Mouse (Mus musculus): ENCODE results near the gene Ppm1n.
A peak's percentile ranks its signal among the peaks of the same experiment; 100 is the strongest.
"Not testable (repeated sequence)": the region's sequence is repeated elsewhere in the genome, so short reads cannot be mapped to it uniquely, and the experiment has no call there.

Gene Ppm1n

DNA sequence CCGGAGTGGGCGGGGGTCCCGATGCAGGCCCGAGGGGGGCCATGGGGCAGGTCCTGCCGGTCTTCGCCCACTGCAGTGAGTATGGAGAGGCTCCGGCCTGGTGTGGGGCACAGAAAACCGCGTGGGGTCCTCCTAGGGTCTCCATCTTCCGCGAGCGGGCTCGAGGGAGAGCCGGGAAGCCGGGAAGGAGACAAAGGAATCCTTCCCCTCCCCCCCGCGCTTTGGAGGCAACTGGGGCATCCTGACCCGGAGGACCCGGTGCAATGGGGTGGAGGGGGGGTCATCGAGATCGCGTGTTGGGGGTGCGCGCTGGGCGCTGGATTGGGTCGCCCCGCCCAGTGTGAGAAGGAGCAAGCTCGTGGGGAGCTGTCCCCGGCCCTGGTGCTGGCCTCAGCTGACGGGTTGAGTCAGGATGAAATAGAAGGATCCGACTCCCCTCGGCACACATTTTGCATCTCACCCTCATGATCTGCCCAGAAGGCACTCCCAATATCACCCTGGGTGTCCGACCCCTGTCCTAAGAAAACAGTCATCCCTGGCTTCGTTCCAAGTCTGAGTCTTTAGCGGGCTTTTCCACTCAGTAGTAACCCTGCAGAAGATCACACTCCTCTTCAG, 3.0 kb upstream of the Ppm1n start:
- no peak for DNase-seq (ENCODE audit: low read depth, low spot score)

DNA sequence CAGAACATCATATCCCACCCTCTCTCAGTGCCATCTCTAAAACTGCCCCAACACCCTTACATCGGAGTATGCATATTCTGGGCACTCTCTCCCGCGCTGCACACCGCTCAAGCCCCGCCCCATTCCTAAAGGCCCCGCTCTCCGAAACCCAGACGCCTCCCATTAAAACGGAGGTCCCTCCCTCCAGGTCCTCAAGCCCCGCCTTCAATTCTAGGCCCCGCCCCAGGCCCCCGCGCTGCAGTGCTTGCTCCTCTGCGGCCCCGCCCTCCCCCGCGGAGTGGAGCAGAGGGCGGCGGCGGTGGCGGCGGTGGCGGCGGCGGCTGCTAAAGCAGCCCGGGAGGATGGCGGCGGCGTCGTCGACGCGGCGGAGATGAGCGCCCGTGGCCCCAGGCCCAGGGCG, 2.5 kb upstream of the Ppm1n start, which contains the start of gene Rtn2:
Gene Rtn2 (plus strand): TSS at position 240 of the 400 bp plus-strand sequence.
- peak; percentile 63 for DNase-seq (ENCODE audit: low read depth, low spot score)

DNA sequence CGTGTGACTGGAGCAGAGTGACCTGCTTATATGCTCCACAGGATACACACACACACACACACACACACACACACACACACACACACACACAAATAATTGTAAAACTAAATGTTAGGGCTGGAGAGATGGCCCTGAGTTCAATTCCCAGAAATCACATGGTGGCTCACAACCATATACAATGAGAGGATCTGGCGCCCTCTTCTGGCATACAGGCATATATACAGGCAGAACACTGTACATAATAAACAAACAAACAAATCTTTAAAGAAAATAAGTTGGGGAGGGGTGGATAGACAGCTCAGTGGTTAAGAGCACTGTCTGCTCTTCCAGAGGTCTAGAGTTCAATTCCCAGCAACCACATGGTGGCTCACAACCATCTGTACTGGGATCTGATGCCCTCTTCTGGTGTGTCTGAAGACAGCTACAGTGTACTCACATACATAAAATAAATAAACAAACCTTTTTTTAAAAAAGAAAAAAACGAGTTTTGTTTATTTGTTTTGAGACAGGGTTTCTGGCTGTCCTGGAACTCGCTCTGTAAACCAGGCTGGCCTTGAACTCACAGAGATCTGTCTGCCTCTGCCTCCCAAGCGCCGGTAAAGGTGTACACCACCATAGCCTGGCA, 1.9 kb upstream of the Ppm1n start:
- not testable (repeated sequence) for DNase-seq (ENCODE audit: low read depth, low spot score)

DNA sequence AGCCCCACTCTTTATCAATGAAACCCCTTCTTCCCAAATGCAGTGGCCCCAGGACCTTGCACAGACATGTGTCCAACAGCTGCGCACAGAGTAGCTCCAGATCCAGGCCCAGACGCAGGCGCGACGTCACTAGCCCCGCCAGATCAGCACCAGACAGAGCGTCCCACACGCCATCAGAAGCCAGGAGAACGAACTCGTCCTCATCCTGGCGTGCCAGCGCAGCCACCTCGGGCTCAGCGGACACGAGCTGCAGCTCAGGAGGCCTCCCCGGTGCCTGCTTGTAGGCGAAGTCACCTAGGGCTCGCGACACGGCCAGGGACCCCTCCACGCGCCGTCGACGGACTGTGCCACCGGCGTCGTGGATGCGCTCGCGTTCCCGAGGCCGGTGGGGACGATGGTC, 812 bp downstream of the Ppm1n start:
- DNase-seq (ENCODE audit: low read depth, low spot score) = no peak

DNA sequence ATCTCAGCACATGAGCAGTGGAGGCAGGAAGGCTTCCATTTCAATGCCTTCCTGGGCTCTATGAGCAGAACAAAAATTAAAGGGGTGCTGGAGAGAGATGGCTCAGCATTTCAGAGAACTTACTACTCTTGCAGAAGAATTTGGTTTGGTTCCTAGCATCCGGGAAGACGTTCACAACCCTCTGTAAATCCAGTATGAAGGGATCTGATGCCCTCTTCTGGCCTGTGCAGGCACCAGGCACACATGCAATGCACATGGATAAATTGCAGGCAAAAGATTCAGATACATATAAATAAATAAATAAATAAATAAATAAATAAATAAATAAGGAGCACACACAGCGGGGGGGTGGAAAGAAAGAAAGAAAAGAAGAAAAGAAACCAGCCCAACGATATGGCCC, 3.6 kb downstream of the Ppm1n start:
- DNase-seq (ENCODE audit: low read depth, low spot score) = no peak

DNA sequence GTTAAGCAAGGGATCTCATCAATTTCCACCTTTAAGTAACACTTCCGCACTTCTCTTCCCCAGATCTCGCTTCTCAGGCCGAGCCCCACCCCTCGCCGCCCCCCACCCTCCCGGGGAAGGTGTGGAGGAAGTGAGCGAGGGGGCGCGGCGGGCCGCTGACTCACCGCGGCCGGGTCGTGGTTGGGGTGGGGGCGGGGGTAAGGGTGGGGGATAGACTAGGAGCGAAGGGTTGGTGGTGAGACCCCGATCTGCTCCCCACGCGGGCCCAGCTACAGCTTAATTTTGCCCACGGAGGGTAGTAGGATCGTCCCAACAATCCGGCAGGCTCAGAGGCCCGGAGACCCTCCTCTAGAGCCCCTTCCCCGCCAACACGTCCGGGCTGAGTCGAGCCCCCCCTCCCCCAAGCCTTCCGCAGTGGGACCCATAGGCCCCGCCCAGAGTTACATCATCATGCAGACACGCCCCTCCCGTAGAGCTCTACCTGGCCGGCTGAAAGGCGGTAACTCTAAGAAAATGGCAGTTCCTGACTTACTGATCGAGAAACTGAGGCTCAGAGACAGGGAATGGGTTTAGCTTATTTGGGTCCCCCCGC, 7.6 kb downstream of the Ppm1n start:
- peak; percentile 77 for DNase-seq (ENCODE audit: low read depth, low spot score)

DNA sequence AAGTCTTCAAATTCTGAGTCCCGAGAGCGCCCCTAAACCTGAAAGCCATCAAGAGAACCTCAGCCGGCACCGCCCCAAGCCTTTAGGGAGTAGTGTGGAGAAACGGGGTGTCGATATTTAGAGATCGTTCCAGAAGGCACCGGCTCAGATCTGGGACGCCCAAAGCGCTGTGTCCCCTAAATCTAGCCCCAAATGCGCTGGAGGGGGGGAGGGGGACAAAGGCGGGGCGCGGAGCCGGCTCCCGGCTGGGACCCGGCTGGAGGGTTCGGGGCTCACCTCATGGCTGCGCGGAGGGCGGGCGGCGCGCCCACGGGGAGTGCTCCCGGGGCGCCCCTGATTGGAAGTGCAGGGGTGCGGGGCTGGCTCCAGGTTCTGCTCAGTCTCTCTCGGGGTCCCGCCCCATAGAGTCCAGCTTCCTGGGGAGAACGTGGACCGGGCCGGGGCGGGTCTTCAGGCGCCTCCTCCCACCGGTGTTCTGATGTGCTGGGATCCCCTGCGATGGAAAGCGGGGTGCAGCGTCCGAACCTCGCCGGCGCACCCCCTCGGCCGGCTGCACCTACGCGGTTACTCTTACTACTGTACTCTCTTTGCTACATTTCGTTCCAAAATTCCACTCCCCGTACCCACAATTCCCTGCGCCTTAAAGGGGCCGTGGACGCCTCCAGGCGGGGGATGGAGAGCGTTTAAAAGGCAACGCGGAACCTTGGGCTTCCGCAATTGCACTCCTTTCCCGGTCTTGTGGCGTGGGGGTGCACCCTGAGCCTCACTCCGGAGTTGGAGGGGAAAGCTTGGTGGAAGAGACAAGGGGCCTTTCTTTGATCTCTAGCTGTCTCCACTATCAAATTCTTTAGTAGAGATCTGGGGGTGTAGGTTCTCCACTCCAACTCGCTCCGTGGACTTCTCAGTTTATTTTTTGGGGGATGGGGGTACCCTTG, 8.4 kb downstream of the Ppm1n start, which contains the start of gene Vasp:
Gene Vasp (minus strand): TSS at position 580 of the 935 bp plus-strand sequence.
- DNase-seq (ENCODE audit: low read depth, low spot score) = peak; percentile 84

DNA sequence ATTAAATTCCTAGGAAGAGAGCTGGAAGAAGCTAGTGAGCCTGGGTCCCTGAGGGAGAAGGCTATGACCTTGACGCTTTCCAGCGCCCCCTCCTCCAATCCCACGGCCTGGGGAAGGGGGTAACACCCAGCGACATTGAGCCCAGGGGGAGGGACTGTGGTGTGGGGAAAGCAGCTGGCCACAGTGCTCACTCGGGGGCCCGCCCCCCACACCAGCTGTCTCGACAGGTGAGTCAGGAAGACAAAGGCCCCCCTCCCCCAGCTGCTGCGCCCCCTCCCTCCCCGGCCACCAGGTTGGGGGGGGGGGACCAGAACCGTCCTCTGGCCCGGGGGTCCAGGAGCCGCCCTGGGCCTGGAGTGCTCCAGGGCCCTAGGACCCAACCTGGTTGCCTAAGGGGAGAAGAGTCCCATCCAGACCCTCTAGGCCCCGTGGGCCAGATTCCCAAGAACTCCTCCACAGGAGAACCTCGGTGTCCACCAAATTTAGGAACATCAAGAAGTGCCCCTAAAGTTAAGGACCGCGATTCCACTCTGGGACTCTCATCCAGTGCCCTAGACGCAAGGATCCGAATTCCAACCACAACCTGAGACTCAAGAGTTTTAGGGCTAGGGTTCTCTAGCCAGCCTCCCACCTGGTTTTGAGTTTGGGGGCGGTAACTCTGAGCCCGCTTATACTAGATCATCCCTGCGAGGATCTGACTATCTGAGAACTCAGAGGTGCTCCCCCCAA, 9.2 kb downstream of the Ppm1n start:
- DNase-seq (ENCODE audit: low read depth, low spot score) = no peak

DNA sequence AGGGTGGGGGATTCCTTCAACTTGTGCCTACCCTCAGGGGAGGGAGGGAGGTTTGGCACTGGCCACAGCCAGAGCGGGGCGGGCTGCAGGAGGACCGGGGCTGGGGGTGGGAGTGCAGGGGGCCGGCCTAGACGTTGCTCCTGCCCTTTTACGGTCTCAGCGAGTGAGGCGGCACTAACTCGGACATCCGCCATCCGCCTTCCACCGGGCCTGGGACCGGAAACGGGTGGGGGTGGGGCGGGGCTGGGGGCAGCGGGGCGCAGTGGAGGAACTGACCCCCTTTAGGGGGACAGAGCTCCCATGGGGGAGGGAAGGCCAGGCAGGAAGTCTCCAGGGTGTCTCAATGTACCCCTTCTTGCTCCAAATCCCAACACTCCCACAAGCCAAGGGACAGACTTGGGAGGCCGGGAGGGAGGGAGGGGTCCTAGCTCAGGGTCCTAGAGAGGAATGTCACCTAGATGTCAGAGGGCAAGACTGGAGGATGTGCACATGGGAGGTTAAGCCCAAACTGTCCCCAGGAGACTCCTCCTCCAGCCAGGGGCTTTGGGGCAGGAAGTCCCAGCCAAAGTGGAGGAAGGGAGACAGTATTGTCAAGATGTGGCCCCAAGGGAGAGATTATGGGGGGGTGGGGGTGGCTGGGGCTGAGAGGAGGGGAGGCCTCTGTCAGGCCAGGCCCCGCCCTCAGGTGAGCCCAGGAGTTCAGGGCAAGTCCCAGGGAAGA, 10.0 kb downstream of the Ppm1n start:
- no peak for DNase-seq (ENCODE audit: low read depth, low spot score)

DNA sequence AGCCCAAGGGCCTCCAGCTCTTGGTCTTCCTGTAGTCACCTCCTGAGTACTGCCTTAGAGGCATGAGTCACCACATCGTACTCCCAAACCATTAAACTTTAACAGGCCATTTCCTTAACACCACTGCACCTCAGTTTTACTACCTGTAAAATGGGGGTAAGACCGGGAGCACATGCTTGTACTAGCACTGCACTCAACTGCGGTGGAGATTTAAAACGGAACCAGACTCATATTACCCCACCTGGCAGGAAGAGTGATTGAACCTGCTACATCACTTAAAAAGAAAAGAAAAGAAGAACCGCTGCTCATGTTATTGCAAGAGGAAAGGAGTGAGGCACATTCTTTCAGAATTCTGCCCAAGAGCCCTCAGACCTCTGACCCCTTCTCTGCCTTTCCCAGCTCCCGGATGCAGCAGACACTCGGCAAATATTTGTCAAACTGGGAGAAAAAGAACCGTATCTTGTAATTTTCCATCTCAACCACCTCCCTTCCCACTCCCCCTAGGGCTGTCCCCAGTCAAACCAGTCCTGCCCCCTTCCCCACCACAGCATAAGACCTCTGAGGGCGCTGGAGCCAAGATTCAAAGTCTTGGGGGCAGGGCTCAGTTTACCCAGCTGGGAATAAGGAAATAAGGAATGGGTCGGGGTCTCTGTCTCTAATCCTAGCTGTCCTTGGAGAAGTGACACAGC, 10.7 kb downstream of the Ppm1n start:
- DNase-seq (ENCODE audit: low read depth, low spot score) = no peak

DNA sequence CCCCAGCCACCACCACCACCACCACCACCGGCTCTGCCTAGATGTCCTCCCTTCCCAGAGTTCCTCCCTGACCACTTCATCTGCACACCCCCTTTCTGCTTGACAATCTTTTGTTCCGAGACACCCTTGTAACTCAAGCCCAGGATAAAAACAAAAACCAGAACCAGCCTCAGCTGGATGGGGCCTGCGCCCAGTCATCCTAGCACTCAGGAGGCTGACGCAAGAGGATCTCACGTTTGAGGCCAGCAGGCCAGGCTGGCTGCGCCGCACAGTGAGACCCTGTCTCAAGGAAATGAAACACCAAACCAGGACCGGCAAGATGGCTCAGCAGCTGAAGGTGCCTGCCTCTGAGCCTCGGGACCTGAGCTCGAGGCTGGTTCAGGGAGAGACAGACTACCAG, 12.8 kb downstream of the Ppm1n start:
- no peak for DNase-seq (ENCODE audit: low read depth, low spot score)

DNA sequence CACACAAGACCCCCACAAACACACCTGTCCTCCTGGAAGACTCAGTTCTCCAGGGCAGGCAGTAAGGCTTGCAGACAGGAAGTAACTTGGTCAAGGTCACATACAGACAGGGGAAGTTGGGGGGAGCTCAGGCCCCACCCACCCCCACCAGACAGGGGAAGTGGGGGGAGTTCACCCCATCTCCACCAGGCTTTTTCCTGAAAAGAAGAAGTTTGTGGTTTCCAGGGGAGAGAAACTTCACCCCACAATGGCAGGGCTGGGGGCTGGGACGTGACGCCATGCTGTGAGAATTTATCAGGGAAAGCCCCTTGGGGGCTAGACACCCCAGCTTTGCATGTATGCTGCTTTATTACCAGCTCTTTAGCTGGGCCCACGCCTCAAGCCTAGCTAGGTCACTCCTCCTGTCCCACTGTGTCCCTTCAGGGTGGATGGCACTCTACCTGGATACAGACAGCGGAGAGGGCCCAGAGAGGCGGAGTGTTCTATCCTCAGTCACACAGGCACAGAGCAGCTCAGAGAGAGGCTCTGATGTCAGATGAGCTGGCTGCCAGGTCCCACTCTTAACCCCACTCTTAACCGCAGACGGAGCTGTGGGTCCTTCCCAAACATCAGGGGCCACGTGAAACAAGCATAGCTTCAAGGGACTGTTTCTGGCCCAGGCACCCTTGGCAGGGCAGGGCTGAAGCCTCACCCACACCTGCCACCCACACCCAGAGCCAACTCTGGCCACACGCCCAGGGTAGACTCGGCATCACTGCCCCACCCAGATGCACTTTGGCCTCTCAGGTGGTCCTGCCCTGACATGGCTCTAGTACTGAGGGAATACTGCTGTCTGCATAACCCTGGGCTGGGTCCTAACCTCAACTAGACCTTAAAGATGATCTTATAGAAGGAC, 13.7 kb downstream of the Ppm1n start:
- DNase-seq (ENCODE audit: low read depth, low spot score) = no peak

DNA sequence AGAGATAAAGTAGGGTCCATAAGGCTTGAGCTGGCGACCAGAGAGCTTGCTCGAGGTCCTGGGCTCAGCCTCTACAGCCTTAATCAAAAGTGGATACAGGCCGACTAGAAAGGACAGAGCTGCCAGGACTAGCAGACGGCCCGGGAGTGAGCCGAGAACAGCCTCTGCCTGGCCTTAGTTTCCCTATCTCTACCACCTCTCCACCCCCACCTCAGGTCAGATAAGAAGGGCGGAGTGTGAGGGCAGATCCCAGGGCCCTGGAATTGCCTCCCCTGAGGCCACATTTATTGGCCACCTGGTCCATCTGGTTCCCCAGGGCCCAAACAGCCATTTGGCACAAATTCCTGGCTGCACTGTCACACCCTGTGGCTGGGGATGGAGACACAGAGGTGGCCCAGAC, 14.7 kb downstream of the Ppm1n start:
- no peak for DNase-seq (ENCODE audit: low read depth, low spot score)

DNA sequence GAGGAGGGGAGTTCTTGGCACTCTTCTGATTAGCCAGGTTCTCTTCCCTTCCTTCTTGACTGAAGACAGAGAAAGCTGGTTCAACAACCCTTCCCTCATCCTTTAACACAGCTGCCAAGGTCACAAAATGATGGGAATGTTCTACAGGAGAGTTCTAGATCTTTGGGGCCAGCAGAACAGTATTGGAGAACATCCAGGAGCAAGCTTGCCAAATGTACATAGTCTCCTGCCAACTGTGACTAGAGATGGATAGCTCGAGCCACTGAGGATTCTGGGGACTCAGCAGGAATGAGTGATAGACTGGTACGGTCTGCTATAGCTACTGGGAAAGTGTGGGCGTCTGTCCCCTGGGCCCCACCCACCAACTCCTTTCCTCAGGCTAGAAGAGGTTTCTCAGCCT, 21.5 kb downstream of the Ppm1n start:
- no peak for DNase-seq (ENCODE audit: low read depth, low spot score)

DNA sequence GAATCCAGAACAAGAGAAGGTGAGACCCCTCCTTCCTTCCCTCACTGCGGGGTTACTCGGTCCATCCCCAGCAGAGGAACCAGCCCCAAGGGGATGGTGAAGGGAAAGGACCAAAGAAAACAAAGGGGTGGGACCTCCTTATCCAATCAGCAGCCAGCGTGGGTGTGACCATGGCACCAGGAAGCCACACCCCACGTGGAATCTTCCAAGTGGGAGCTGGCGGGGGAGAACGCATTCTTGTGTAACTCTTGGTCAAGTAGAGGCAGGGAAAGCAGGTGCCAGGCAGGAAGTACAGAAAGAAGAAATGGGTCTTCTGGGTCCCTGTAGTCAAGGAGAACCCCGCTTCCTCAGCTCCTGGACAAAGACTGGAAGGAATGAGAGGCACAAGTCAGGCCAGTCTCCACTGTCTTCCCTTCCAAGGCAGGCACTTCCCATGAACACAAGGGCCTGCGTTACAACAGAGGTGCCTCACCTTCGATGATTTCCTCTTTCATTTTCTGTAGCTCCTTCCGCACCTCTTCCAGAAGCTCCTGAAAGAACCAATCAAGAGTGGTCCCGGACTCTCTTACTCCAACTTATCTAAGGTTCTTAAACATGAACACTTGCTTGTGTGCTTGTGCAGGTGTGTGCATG, 22.4 kb downstream of the Ppm1n start:
- DNase-seq (ENCODE audit: low read depth, low spot score) = peak; percentile 65

DNA sequence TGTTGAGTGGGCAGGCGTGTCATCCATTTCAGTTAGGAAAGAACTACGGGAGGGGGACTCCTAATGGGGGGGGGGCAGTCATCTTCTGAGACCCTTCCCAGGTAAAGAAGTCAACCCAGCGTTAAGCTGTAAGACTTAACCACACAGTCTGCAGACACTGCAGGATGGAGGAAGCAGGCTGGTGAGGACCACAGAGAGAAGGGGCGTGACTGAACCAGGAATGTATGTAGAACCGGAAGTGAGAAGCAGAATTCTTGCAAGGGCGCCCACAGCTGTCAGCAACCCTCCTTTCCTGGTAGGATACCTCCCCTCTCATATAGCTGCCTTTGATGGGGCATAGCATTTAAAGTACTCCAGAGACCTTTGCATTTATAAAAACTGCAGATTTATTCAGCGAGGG, 23.3 kb downstream of the Ppm1n start:
- DNase-seq (ENCODE audit: low read depth, low spot score) = no peak

DNA sequence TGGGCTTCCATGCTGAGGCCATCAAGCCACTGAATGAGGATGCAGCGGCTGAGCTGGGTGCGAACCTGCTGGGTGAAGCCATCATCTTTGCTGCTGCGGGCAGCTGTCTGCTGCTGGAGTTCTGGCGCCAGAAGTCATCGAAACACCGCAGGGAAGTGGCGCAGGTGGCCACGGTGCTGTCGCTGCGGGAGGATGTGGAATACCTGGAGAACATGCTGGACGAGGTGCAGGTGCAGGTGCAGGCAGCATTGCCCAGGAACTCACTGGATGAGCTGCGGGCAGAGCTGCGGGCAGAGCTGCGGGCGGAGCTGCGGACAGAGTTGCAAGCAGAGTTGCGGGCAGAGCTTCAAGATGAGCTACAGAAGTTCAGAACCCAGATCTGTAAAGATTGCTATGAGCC, 24.5 kb downstream of the Ppm1n start:
- no peak for DNase-seq (ENCODE audit: low read depth, low spot score)

DNA sequence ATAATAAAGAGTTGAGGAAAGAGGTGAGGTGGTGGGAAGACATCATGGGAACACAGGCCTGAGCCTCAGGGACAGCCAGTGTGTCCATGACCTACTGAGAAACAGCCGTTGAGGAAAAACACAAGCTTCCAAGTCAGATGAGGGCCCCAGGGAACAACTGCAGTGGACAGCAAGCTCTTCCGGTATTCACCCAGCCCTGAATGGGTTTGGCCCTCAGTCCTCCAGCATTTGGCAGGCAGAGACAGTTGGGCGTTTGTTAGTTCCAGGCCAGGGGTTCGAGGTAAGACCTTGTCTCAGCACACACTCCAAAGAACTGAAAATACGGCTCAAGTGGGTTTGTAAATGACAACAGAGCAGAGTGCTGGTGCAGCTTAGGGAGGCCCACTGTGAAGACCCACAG, 26.4 kb downstream of the Ppm1n start:
- DNase-seq (ENCODE audit: low read depth, low spot score) = no peak

DNA sequence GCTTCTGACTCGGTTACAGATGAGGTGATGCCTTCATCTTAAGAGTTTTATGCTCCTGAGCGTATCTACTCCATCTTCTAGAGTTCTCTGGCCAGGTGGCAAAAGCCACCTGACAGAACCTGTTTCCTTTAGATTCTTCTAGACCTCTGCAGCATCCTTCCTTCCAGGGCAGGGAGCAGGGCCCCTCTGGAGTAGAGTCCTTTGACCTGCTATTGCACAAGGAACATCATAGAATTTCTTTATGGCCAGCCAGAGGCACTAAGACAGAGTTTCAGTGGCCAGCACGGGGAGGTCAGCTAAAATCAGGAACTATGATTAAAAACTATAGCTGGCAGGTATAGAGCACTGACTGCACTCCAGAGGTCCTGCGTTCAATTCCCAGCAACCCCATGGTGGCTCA, 27.8 kb downstream of the Ppm1n start:
- DNase-seq (ENCODE audit: low read depth, low spot score) = no peak
